Mouse (Mus musculus): ENCODE measurements around the gene Serpina16. TPM values are rescaled to one million over a fixed set of nuclear protein-coding genes. Genes with fewer than 3 reads are reported as not detected.

Gene Serpina16
- not detected in 2 replicates for polyA plus RNA-seq (2012; rRNA removed; ENCODE audit: low replicate concordance)

DNA sequence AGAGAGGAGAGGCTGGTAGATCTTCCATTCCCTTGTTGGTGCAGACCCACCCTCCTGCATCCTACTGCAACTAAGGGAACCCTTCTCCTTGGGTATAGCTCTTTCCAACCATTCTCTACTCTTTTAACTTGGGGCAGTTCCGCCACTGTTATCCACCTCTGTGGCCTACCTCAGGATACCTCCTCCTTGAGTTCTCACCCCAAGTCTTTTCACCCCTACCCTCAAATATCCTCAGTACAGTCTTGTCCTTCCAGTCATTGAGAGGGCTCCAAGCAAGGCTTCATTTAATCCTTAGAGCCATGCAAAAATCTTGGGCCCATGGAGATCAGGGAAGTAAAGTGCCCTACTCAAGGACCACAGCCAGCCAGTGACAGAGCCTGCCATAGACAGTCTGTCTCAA, at the start of gene Serpina16:
Gene Serpina16, minus strand, starts transcription at position 101 of the 400 bp plus-strand sequence.

DNA sequence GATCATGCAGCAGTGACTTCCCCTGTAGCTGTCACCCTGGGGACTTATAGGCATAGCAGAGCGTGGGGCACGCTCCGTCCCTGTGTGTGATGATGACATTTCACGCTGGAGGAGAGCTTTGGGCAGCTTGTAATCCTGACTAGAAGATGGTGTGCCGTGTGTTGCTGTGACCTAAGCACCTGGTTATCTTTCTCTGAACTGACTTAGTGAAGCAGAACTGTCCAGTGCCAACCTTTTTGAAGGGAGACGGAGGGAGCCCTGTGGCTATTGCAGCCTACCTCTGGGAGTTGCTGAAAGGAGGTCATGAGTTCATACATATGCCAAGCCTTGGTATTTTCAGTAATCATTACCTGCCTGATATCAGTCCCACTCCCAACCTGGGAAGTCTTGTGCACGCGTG, 19.5 kb upstream of the Serpina16 start, which contains the start of gene Serpina1f:
Gene Serpina1f, minus strand, starts transcription at position 101 of the 400 bp plus-strand sequence.

DNA sequence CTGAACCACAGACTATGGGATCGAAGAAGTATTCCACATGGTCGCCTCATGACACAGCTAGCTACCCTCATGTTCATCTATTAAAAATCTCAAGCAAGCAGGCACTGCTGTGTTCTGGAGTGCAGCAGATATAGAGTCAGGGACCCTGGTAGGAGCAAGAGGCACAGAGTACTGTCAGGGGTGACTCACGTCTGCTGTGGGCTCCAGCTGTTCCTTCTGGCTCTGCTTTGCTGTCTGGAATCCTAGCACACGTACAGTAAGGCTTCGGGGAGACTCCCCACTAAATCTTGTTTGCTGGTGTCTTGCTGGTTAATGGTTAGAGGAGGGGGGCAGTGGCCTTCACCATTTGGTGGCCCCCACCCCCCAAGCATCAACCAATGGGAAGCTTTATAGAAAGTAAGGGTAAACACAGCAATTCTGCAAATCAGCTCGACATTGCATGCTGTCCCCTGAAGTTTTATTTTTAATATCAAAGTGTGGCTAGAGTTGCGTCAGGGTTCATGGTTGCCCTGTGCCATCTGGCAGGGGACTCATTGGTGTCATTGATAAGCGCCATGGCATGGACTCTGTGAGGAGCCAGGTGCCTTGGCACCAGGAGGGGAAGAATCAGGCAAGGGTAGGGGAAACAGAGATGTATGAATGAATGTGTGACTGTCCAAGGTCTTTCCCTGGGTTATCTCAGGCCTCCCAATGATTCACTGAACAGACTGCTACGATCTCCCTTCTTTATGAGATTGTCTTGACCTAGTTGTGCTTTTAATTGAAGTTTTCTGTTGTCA, 18.9 kb downstream of the Serpina16 start, which contains the start of gene Serpina6:
Gene Serpina6, minus strand, starts transcription at position 365 of the 779 bp plus-strand sequence.

DNA sequence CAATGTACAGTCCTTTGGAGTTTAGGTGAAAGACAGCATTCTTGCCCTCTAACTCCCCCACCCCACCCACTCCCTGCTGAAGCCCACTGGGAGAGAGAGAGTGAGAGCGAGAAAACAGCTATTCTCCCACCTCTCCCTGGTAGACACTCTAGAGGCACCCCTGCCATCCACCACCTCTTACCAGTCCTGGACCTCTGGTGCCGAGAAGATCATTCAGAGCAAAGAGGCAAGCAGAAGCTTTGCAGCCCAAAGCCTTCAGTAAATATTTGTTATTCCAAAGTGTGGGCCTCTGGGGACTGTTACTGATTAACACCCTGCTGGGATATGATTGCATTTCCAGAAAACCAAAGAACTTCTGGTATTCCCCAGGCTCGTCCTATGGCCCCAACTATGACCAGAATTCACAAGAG, 44.7 kb downstream of the Serpina16 start, which contains the start of gene Serpina10:
Gene Serpina10, minus strand, starts transcription at position 242 of the 410 bp plus-strand sequence.

Other genes starting within 250 kb of the Serpina16 start
- 1,029 and 1,525 TPM in 2 replicates for gene Ifi27, start 241.9 kb downstream of the Serpina16 start, polyA plus RNA-seq (2012; rRNA removed; ENCODE audit: low replicate concordance)
- gene Ifi27l2a, start 232.5 kb downstream of the Serpina16 start, polyA plus RNA-seq (2012; rRNA removed; ENCODE audit: low replicate concordance) = 4,536 and 5,133 TPM in 2 replicates
- gene Ifi27l2b, start 218.9 kb downstream of the Serpina16 start, polyA plus RNA-seq (2012; rRNA removed; ENCODE audit: low replicate concordance) = not detected in 2 replicates
- 0.84 and 0.89 TPM in 2 replicates for gene Ppp4r4, start 143.9 kb downstream of the Serpina16 start, polyA plus RNA-seq (2012; rRNA removed; ENCODE audit: low replicate concordance)
- 1.8 and 1.9 TPM in 2 replicates for gene Serpina10, start 44.7 kb downstream of the Serpina16 start, polyA plus RNA-seq (2012; rRNA removed; ENCODE audit: low replicate concordance)
- gene Serpina6, start 18.9 kb downstream of the Serpina16 start, polyA plus RNA-seq (2012; rRNA removed; ENCODE audit: low replicate concordance) = 0.43 TPM in 1 of 2 replicates, not detected in the other
- gene Serpina1f, start 19.4 kb upstream of the Serpina16 start, polyA plus RNA-seq (2012; rRNA removed; ENCODE audit: low replicate concordance) = not detected in 2 replicates
- 0.52 and 2.8 TPM in 2 replicates for gene Serpina1d, start 97.5 kb upstream of the Serpina16 start, polyA plus RNA-seq (2012; rRNA removed; ENCODE audit: low replicate concordance)
- gene Serpina1b, start 154.2 kb upstream of the Serpina16 start, polyA plus RNA-seq (2012; rRNA removed; ENCODE audit: low replicate concordance) = 23.0 and 37.2 TPM in 2 replicates
- 15.1 and 35.5 TPM in 2 replicates for gene Serpina1a, start 187.4 kb upstream of the Serpina16 start, polyA plus RNA-seq (2012; rRNA removed; ENCODE audit: low replicate concordance)
- 2.3 and 13.1 TPM in 2 replicates for gene Serpina1c, start 228.7 kb upstream of the Serpina16 start, polyA plus RNA-seq (2012; rRNA removed; ENCODE audit: low replicate concordance)

Data from mammary gland, adult 2 months (tissue).